Mouse (Mus musculus) megakaryocyte, embryonic 14.5 days (primary cell): ENCODE measurements at regions not wholly inside any gene's neighbourhood (a gene's known extent, or its start where the extent isn't known, plus 50 kb on each side); places are given as distances from the start of the nearest gene placed in this dataset.

Source experiments
- H3K27me3 ChIP-seq: replicated peaks from 2 replicates; pipeline ENCODE3; 2012; ENCODE audit warnings: inconsistent platforms
- H3K36me3 ChIP-seq: replicated peaks from 2 replicates; pipeline ENCODE3; 2012; ENCODE audit warnings: low read length, inconsistent platforms, mixed read lengths
- H3K4me1 ChIP-seq: 2 replicates; pipeline ENCODE4 v1.6.1; 2012; ENCODE audit warnings: inconsistent platforms
- H3K4me3 ChIP-seq: replicated peaks from 2 replicates; pipeline ENCODE3; 2012; ENCODE audit warnings: moderate library complexity, mild to moderate bottlenecking, inconsistent platforms
- H3K9me3 ChIP-seq: 2 replicates; pipeline ENCODE4 v1.6.1; 2012; ENCODE audit warnings: inconsistent platforms
- FLI1 ChIP-seq: IDR thresholded peaks from 2 replicates; pipeline ENCODE4 v1.6.1; 2012; ENCODE audit warnings: low read length, inconsistent platforms, mixed read lengths
- GATA1 ChIP-seq: IDR thresholded peaks from 3 replicates; pipeline ENCODE4 v1.6.1; 2012; ENCODE audit warnings: mixed read lengths, low read length, inconsistent platforms, borderline replicate concordance

DNA sequence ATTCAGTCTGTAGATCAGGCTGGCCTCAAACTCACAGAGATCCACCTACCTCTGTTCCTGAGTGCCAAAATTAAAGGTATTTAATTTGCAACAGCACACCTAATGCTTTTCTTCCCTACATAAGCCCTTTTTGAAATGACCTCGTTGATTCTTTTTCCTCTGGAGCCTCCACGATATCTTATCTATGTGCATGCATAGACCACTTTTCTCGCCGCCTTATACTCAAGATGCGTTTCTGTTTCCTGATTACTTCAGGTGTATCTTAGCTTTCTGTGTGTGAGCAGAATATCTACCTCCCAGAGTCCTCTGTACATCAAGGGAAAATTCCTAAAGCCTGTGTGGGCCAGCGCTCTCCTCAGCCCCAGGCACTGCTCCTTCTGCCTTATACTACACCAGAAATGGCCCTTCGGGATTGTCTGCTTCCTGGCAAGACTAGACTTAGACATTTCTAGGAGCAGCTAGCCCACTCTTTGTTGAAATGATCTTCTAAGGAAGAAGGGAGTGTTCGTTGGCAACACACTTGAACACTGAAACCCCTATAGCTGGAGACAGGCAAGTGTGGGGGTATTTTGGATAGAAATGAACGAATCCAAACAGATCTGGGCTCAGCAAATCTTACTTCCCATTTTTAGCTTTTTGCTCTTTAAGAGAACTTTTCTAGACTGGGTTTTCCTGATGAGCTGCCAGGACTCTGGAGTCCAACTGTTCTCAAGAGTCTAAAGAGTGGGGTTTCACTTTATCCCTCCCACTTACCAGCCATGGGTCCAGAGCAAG is 54.0 kb upstream of the Rbm15 start:
- no peak overlapping the region for H3K4me3 ChIP-seq
- no peaks in the 10 kb centered on the region for H3K9me3 ChIP-seq
- peaks cover 48% of the 10 kb centered on the region for H3K4me1 ChIP-seq
- H3K27me3 ChIP-seq = peaks cover 25% of the 10 kb centered on the region
- H3K36me3 ChIP-seq = no peaks in the 10 kb centered on the region
- TF ChIP-seq GATA1 = no peak
- TF ChIP-seq FLI1 = no peak

DNA sequence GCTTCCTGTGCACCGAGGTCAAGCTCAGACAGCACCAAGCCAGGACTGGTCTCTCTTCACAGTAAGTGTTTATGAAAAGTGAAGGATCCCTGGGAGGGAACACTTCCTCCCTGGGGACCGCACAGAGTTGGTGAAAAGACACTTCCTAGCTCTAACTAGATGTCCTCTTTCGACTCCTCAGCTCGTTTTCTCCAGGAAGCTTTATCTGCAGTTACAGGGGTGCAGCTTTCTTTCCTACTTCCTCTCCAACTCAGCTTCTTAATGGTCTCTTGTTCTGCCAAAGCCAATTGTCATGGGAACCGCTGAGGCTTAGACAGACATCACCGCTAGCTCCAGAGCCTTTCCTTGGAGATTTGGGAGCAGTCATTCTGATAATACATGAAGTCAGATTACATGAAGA is 53.0 kb upstream of the Rbm15 start:
- Histone ChIP-seq H3K9me3 (no peaks in the 10 kb centered on the region), H3K4me3 (peak overlapping the region; percentile 1), H3K4me1 (peaks cover 44% of the 10 kb centered on the region), H3K36me3 (no peaks in the 10 kb centered on the region), H3K27me3 (peaks cover 23% of the 10 kb centered on the region)
- TF ChIP-seq GATA1 = no peak
- no peak for TF ChIP-seq FLI1
